Mouse (Mus musculus): ENCODE results near the gene Eps8l1.

The Eps8l1 gene

GRCm38 (mm10) chr7:4478021-4478795 is 17.7 kb downstream of the Eps8l1 start:
- 5% methylated on average over 39 of the region's 39 CpGs for WGBS

GRCm38 (mm10) chr7:4478796-4479291 is 18.4 kb downstream of the Eps8l1 start:
- 8% methylated on average over 16 of the region's 16 CpGs for WGBS

GRCm38 (mm10) chr7:4479674-4480073 is 19.2 kb downstream of the Eps8l1 start:
- WGBS = 33% methylated on average over 6 of the region's 6 CpGs

GRCm38 (mm10) chr7:4482281-4482680 is 21.8 kb downstream of the Eps8l1 start:
- whole genome bisulfite sequencing = 89% methylated on average over 12 of the region's 12 CpGs

- 63% methylated on average over 6 of the region's 6 CpGs for WGBS
Observed at GRCm38 (mm10) chr7:4491308-4491707, 30.8 kb downstream of the Eps8l1 start.

GRCm38 (mm10) chr7:4492284-4493224 is 32.1 kb downstream of the Eps8l1 start:
- 76% methylated on average over 13 of the region's 13 CpGs for WGBS

- 53% methylated on average over 1 of the region's 1 CpGs for WGBS
Observed at GRCm38 (mm10) chr7:4493991-4494390, 33.5 kb downstream of the Eps8l1 start.

- WGBS = 96% methylated on average over 3 of the region's 3 CpGs
Observed at GRCm38 (mm10) chr7:4496468-4496867, 36.0 kb downstream of the Eps8l1 start.

GRCm38 (mm10) chr7:4497271-4497903 is 36.9 kb downstream of the Eps8l1 start:
- WGBS = 89% methylated on average over 9 of the region's 9 CpGs

- 7% methylated on average over 9 of the region's 9 CpGs for WGBS
Observed at GRCm38 (mm10) chr7:4498251-4498650, 37.8 kb downstream of the Eps8l1 start.

GRCm38 (mm10) chr7:4499034-4499433 is 38.6 kb downstream of the Eps8l1 start:
- 79% methylated on average over 4 of the region's 4 CpGs for WGBS

GRCm38 (mm10) chr7:4500892-4501471 is 40.5 kb downstream of the Eps8l1 start:
- 1% methylated on average over 43 of the region's 52 CpGs for WGBS

- under 1% methylated on average over 62 of the region's 62 CpGs for WGBS
Observed at GRCm38 (mm10) chr7:4501558-4502397, 41.3 kb downstream of the Eps8l1 start, which contains the start of gene Ppp1r12c. Gene Ppp1r12c, minus strand, starts transcription at chr7:4501680.

GRCm38 (mm10) chr7:4502421-4503090 is 42.1 kb downstream of the Eps8l1 start:
- 6% methylated on average over 14 of the region's 14 CpGs for WGBS

- 83% methylated on average over 4 of the region's 4 CpGs for WGBS
Observed at GRCm38 (mm10) chr7:4503100-4503499, 42.6 kb downstream of the Eps8l1 start.

GRCm38 (mm10) chr7:4503858-4504257 is 43.4 kb downstream of the Eps8l1 start:
- WGBS = 88% methylated on average over 5 of the region's 5 CpGs

GRCm38 (mm10) chr7:4504646-4505435 is 44.4 kb downstream of the Eps8l1 start:
- 69% methylated on average over 11 of the region's 11 CpGs for WGBS

GRCm38 (mm10) chr7:4507220-4507619 is 46.7 kb downstream of the Eps8l1 start:
- 79% methylated on average over 3 of the region's 4 CpGs for WGBS

GRCm38 (mm10) chr7:4508062-4508738 is 47.7 kb downstream of the Eps8l1 start:
- 70% methylated on average over 32 of the region's 32 CpGs for WGBS
